Mouse (Mus musculus) testis, adult 2 months (tissue): ENCODE results near the gene Slc36a3.
A peak's percentile ranks its signal among the peaks of the same experiment; 100 is the strongest.

Source experiments
- CTCF ChIP-seq: fragments of 200-500 bp; IDR thresholded peaks from 2 replicates; pipeline ENCODE4 v1.5.1; 2012; ENCODE audit warnings: low read depth, mild to moderate bottlenecking, inconsistent platforms, low read length, moderate library complexity; ENCODE audit not compliant: control insufficient read depth, insufficient read depth, insufficient replicate concordance
- POLR2A ChIP-seq: fragments of 200-500 bp; IDR thresholded peaks from 2 replicates; pipeline ENCODE4 v1.6.1; 2012; ENCODE audit warnings: low read depth, mild to moderate bottlenecking, inconsistent platforms, low read length, moderate library complexity; ENCODE audit not compliant: control insufficient read depth

DNA sequence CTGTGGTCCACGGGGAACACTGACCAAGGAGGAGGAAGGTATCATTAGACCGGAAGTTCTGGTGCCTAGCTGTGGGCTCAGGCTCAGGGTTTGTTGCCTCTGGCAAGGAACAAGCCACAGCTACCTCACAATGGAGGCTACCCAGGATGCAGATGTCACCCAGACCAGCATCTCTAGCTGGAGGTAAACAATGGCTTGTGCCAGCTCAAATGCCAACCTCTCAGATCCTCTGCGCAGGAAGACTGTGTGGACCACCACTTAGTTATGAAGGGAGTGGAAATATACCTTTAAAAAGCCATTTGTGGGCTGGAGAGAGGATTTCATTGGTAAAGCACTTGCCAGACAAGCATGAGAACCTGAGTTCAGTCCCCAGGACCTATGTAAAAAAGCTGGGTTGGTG is at the start of gene Slc36a3:
- no peak for TF ChIP-seq CTCF
- TF ChIP-seq POLR2A, result peak; percentile 60; the same call in 1 of the 2 replicates
